Mouse (Mus musculus) midbrain, embryonic 11.5 days (tissue): ENCODE data around the gene Cnfn. TPM values are rescaled to one million over a fixed set of nuclear protein-coding genes. Genes with fewer than 3 reads are reported as not detected.
A peak's percentile ranks its signal among the peaks of the same experiment; 100 is the strongest.

ENCODE experiments used
- ATAC-seq: fragments of 200-750 bp; cut with Nextera tagmentation; 2 replicates; pipeline ENCODE4 v1.8.0; 2017; ENCODE audit warnings: moderate TSS enrichment, moderate library complexity; ENCODE audit not compliant: low FRiP score
- DNase-seq: peaks from one replicate; pipeline ENCODE4 v3.0.0; 2015; ENCODE audit warnings: low spot score; ENCODE audit errors: missing footprints
- H3K27ac ChIP-seq: fragments of 300-500 bp; sonication (generic); 2 replicates; pipeline ENCODE4 v1.5.1; 2014; ENCODE audit warnings: low read depth, low read length
- H3K27me3 ChIP-seq: fragments of 300-500 bp; sonication (generic); 2 replicates; pipeline ENCODE4 v1.6.1; 2014; ENCODE audit warnings: mild to moderate bottlenecking, low read length, moderate library complexity, mixed read lengths; ENCODE audit not compliant: control insufficient read depth, insufficient read depth
- H3K36me3 ChIP-seq: fragments of 300-500 bp; sonication (generic); 2 replicates; pipeline ENCODE4 v1.6.1; 2014; ENCODE audit warnings: mild to moderate bottlenecking, low read length, moderate library complexity, mixed read lengths; ENCODE audit not compliant: control insufficient read depth, insufficient read depth
- H3K4me1 ChIP-seq: fragments of 300-500 bp; sonication (generic); 2 replicates; pipeline ENCODE4 v1.6.1; 2014; ENCODE audit warnings: low read length; ENCODE audit not compliant: control insufficient read depth, insufficient read depth
- H3K4me2 ChIP-seq: fragments of 300-500 bp; sonication (generic); 2 replicates; pipeline ENCODE4 v1.6.1; 2014; ENCODE audit warnings: mild to moderate bottlenecking, moderate library complexity
- H3K4me3 ChIP-seq: fragments of 300-500 bp; sonication (generic); 2 replicates; pipeline ENCODE4 v1.5.1; 2014; ENCODE audit warnings: low read depth, low read length
- H3K9ac ChIP-seq: fragments of 300-500 bp; sonication (generic); 2 replicates; pipeline ENCODE4 v1.6.1; 2014; ENCODE audit warnings: low read length
- H3K9me3 ChIP-seq: fragments of 300-500 bp; sonication (generic); 2 replicates; pipeline ENCODE4 v1.6.1; 2016; ENCODE audit warnings: low read length; ENCODE audit not compliant: control insufficient read depth
- WGBS: fragments of 180-500 bp; shearing (Covaris S2); extraction: QIAGEN DNeasy Blood & Tissue Kit; methylation state at CpG from one replicate; pipeline ENCODE4 v1.1.7; 2014; 5-methylcytosine and 5-hydroxymethylcytosine counted together
- polyA plus RNA-seq: library from polyadenylated mRNA; unstranded; fragments of >200 nt; fragmentation: Nextera tagmentation; extraction: Ambion mirVana; gene quantifications from 2 replicates; pipeline ENCODE4 v1.2.1, GENCODE M21; 2014

The Cnfn gene
- polyA plus RNA-seq, 1 experiment from 2014 or later, result not detected

GRCm38 (mm10) chr7:25378181-25379100 is 8.9 kb upstream of the Cnfn start:
- H3K4me3 ChIP-seq, result no peak overlapping the region
- H3K4me2 ChIP-seq, result no peak overlapping the region
- 85% methylated on average over 13 of the region's 13 CpGs for WGBS
- no peak overlapping the region for H3K9ac ChIP-seq
- no peaks in the 10 kb centered on the region for H3K9me3 ChIP-seq
- DNase-seq (peak; percentile 79), ATAC-seq (no peak)
- peaks cover 7% of the 10 kb centered on the region; the same call in 1 of the 2 replicates for H3K4me1 ChIP-seq
- no peaks in the 10 kb centered on the region for H3K36me3 ChIP-seq
- H3K27ac ChIP-seq, result no peak overlapping the region
- H3K27me3 ChIP-seq, result peaks cover 8% of the 10 kb centered on the region; the same call in 1 of the 2 replicates

- Histone ChIP-seq H3K36me3 (no peaks in the 10 kb centered on the region), H3K27ac (no peak overlapping the region), H3K4me1 (peaks cover 7% of the 10 kb centered on the region; the same call in 1 of the 2 replicates), H3K4me2 (no peak overlapping the region; the same call in 1 of the 2 replicates), H3K9me3 (no peaks in the 10 kb centered on the region), H3K4me3 (no peak overlapping the region), H3K27me3 (peaks cover 8% of the 10 kb centered on the region; the same call in 1 of the 2 replicates), H3K9ac (no peak overlapping the region)
- DNase-seq, result peak; percentile 83
- WGBS, result 43% methylated on average over 8 of the region's 8 CpGs
- no peak for ATAC-seq
Measured at GRCm38 (mm10) chr7:25377100-25377700, 7.7 kb upstream of the Cnfn start.

- H3K27ac ChIP-seq, result no peak overlapping the region
- H3K4me2 ChIP-seq, result peak overlapping the region; percentile 29
- peaks cover 7% of the 10 kb centered on the region; the same call in 1 of the 2 replicates for H3K4me1 ChIP-seq
- DNase-seq (peak; percentile 92), ATAC-seq (peak; percentile 58; the same call in 1 of the 2 replicates)
- WGBS, result 5% methylated on average over 17 of the region's 17 CpGs
- H3K27me3 ChIP-seq, result peaks cover 8% of the 10 kb centered on the region; the same call in 1 of the 2 replicates
- 0 out of 2 replicates have a peak overlapping the region, but pooled peaks have one; percentile 6 for H3K9ac ChIP-seq
- no peaks in the 10 kb centered on the region for H3K36me3 ChIP-seq
- H3K4me3 ChIP-seq, result peak overlapping the region; percentile 18; the same call in 1 of the 2 replicates
- H3K9me3 ChIP-seq, result no peaks in the 10 kb centered on the region
Measured at GRCm38 (mm10) chr7:25376556-25376955, 7.0 kb upstream of the Cnfn start.

- Histone ChIP-seq H3K27me3 (peaks cover 23% of the 10 kb centered on the region), H3K9ac (no peak overlapping the region)
- WGBS, result 85% methylated on average over 5 of the region's 5 CpGs
Measured at GRCm38 (mm10) chr7:25372441-25372840, 2.9 kb upstream of the Cnfn start.

GRCm38 (mm10) chr7:25368333-25368732 is 1.2 kb downstream of the Cnfn start:
- Histone ChIP-seq H3K4me1 (peaks cover 14% of the 10 kb centered on the region), H3K36me3 (no peaks in the 10 kb centered on the region), H3K9me3 (no peaks in the 10 kb centered on the region), H3K9ac (no peak overlapping the region), H3K27ac (no peak overlapping the region), H3K4me3 (no peak overlapping the region), H3K4me2 (no peak overlapping the region), H3K27me3 (peaks cover 27% of the 10 kb centered on the region)
- no peak for ATAC-seq
- DNase-seq, result no peak
- 15% methylated on average over 12 of the region's 12 CpGs for WGBS

More at GRCm38 (mm10) chr7:25372441-25372840, 2.9 kb upstream of the Cnfn start:
- DNase-seq, result no peak
- Histone ChIP-seq H3K36me3 (no peaks in the 10 kb centered on the region), H3K27ac (no peak overlapping the region), H3K9me3 (no peaks in the 10 kb centered on the region), H3K4me1 (no peaks in the 10 kb centered on the region), H3K4me3 (no peak overlapping the region), H3K4me2 (no peak overlapping the region)
- ATAC-seq, result no peak

- no peaks in the 10 kb centered on the region for H3K36me3 ChIP-seq
- no peak overlapping the region for H3K4me2 ChIP-seq
- peak; percentile 26; the same call in 1 of the 2 replicates for ATAC-seq
- no peaks in the 10 kb centered on the region for H3K9me3 ChIP-seq
- WGBS, result 3% methylated on average over 33 of the region's 33 CpGs
- no peak overlapping the region for H3K9ac ChIP-seq
- H3K4me3 ChIP-seq, result no peak overlapping the region
- H3K4me1 ChIP-seq, result peaks cover 14% of the 10 kb centered on the region
- no peak overlapping the region for H3K27ac ChIP-seq
- H3K27me3 ChIP-seq, result peaks cover 27% of the 10 kb centered on the region
- DNase-seq, result peak; percentile 88
Measured at GRCm38 (mm10) chr7:25367632-25368293, 1.8 kb downstream of the Cnfn start.

GRCm38 (mm10) chr7:25365937-25366625 is 3.4 kb downstream of the Cnfn start:
- no peak overlapping the region; the same call in 1 of the 2 replicates for H3K27ac ChIP-seq
- peak overlapping the region; percentile 4 for H3K9ac ChIP-seq
- WGBS, result 19% methylated on average over 13 of the region's 13 CpGs
- H3K4me1 ChIP-seq, result peaks cover 14% of the 10 kb centered on the region
- H3K4me3 ChIP-seq, result no peak overlapping the region
- H3K4me2 ChIP-seq, result no peak overlapping the region
- H3K27me3 ChIP-seq, result peaks cover 27% of the 10 kb centered on the region
- H3K9me3 ChIP-seq, result no peaks in the 10 kb centered on the region
- DNase-seq (peak; percentile 90), ATAC-seq (peak; percentile 49)
- H3K36me3 ChIP-seq, result no peaks in the 10 kb centered on the region

GRCm38 (mm10) chr7:25363632-25364031 is 5.9 kb downstream of the Cnfn start:
- DNase-seq, result no peak
- WGBS, result 94% methylated on average over 17 of the region's 17 CpGs

More at GRCm38 (mm10) chr7:25363632-25364031, 5.9 kb downstream of the Cnfn start:
- peaks cover 14% of the 10 kb centered on the region for H3K4me1 ChIP-seq
- H3K9me3 ChIP-seq, result no peaks in the 10 kb centered on the region
- H3K27ac ChIP-seq, result no peak overlapping the region
- peaks cover 2% of the 10 kb centered on the region; the same call in 1 of the 2 replicates for H3K36me3 ChIP-seq
- peaks cover 18% of the 10 kb centered on the region for H3K27me3 ChIP-seq
- no peak overlapping the region for H3K4me3 ChIP-seq
- no peak overlapping the region for H3K9ac ChIP-seq
- H3K4me2 ChIP-seq, result no peak overlapping the region
- ATAC-seq, result no peak
